Mouse (Mus musculus) forebrain, embryonic 16.5 days (tissue): ENCODE results near the gene Lrmda. TPM values are rescaled to one million over a fixed set of nuclear protein-coding genes. Genes with fewer than 3 reads are reported as not detected.

ENCODE experiments used
- ATAC-seq: fragments of 200-750 bp; cut with Nextera tagmentation; 2 replicates; pipeline ENCODE4 v1.8.0; 2017; ENCODE audit warnings: mild to moderate bottlenecking, moderate library complexity
- H3K27ac ChIP-seq: fragments of 300-500 bp; sonication (generic); 2 replicates; pipeline ENCODE4 v1.5.1; 2014; ENCODE audit warnings: low read length, control low read depth
- H3K27me3 ChIP-seq: fragments of 300-500 bp; sonication (generic); replicated peaks from 2 replicates; pipeline ENCODE4 v1.6.1; 2014; ENCODE audit warnings: low read length; ENCODE audit not compliant: control insufficient read depth, insufficient read depth
- H3K36me3 ChIP-seq: fragments of 300-500 bp; sonication (generic); 2 replicates; pipeline ENCODE4 v1.6.1; 2014; ENCODE audit not compliant: control insufficient read depth, insufficient read depth
- H3K4me1 ChIP-seq: fragments of 300-500 bp; sonication (generic); replicated peaks from 2 replicates; pipeline ENCODE4 v1.6.1; 2014; ENCODE audit warnings: low read length; ENCODE audit not compliant: control insufficient read depth, insufficient read depth
- H3K4me2 ChIP-seq: fragments of 300-500 bp; sonication (generic); 2 replicates; pipeline ENCODE4 v1.6.1; 2014; ENCODE audit warnings: mild to moderate bottlenecking, low read length, control low read depth
- H3K4me3 ChIP-seq: fragments of 300-500 bp; sonication (generic); replicated peaks from 2 replicates; pipeline ENCODE4 v1.5.1; 2014; ENCODE audit warnings: mild to moderate bottlenecking, low read length, control low read depth
- H3K9ac ChIP-seq: fragments of 300-500 bp; sonication (generic); replicated peaks from 2 replicates; pipeline ENCODE4 v1.6.1; 2014; ENCODE audit warnings: low read depth, low read length, control low read depth
- H3K9me3 ChIP-seq: fragments of 300-500 bp; sonication (generic); 2 replicates; pipeline ENCODE4 v1.6.1; 2016; ENCODE audit warnings: low read length; ENCODE audit not compliant: control insufficient read depth
- WGBS: fragments of 180-500 bp; shearing (Covaris S2); extraction: QIAGEN DNeasy Blood & Tissue Kit; methylation state at CpG from one replicate; pipeline ENCODE4 v1.1.7; 2014; 5-methylcytosine and 5-hydroxymethylcytosine counted together
- polyA plus RNA-seq: library from polyadenylated mRNA; unstranded; fragments of >200 nt; fragmentation: Nextera tagmentation; extraction: Ambion mirVana; gene quantifications from 2 replicates; pipeline ENCODE4 v1.2.1, GENCODE M21; 2015

The Lrmda gene
- polyA plus RNA-seq, 1 experiment from 2014 or later: not detected

- ATAC-seq: no peak
- H3K9me3 ChIP-seq: no peaks in the 10 kb centered on the region
- no peaks in the 10 kb centered on the region for H3K36me3 ChIP-seq
- peaks cover 24% of the 10 kb centered on the region for H3K27me3 ChIP-seq
- H3K4me1 ChIP-seq: peaks cover 17% of the 10 kb centered on the region
- no peak overlapping the region for H3K27ac ChIP-seq
- WGBS: 93% methylated on average over 5 of the region's 5 CpGs
- H3K9ac ChIP-seq: no peak overlapping the region
- H3K4me3 ChIP-seq: no peak overlapping the region
- no peak overlapping the region for H3K4me2 ChIP-seq
Observed at GRCm38 (mm10) chr14:22747816-22748215, 728.3 kb downstream of the Lrmda start.

DNA sequence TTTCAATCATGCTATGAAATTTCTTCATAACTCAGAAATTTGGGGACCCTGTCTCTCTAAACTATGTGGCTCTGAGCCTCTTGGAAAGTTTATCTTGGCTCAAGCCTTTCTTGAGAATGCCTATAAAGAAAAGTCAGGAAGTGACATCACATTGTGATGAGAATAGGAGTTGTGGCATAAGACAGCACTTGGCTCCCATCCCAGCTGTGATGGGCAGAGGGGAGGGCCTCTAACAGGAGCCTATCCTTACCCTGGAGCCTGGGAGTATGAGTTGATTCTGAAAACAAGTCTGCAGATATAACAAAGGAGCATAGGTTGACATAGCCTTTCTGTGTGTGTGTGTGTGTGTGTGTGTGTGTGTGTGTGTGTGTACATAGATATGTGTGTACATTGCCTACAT, 730.9 kb downstream of the Lrmda start:
- ATAC-seq: no peak
- H3K4me3 ChIP-seq: no peak overlapping the region
- H3K9me3 ChIP-seq: no peaks in the 10 kb centered on the region
- no peak overlapping the region for H3K4me2 ChIP-seq
- H3K9ac ChIP-seq: no peak overlapping the region
- no peak overlapping the region for H3K27ac ChIP-seq
- peaks cover 8% of the 10 kb centered on the region for H3K4me1 ChIP-seq
- peaks cover 20% of the 10 kb centered on the region for H3K27me3 ChIP-seq
- no peaks in the 10 kb centered on the region for H3K36me3 ChIP-seq

DNA sequence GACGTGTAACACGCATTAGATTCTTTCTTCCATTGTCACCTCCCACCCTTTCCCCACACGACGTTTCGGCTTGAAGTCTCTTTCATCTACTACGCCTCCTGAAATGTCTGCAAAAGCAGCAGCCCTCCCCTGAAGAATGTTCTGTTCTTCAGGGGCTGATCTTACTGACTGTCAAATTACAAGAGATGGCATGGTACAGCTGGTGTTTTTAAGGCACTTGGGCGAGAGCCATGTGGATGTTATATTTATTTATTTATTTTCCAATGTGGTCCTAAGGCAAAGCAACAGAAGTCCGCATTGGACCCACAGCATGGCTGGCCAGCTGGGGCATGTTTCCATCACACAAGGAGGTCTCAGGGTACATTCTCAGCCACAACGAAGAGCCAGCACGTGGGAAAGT, 731.8 kb downstream of the Lrmda start:
- peaks cover 23% of the 10 kb centered on the region for H3K27me3 ChIP-seq
- 77% methylated on average over 10 of the region's 10 CpGs for WGBS
- no peak for ATAC-seq

DNA sequence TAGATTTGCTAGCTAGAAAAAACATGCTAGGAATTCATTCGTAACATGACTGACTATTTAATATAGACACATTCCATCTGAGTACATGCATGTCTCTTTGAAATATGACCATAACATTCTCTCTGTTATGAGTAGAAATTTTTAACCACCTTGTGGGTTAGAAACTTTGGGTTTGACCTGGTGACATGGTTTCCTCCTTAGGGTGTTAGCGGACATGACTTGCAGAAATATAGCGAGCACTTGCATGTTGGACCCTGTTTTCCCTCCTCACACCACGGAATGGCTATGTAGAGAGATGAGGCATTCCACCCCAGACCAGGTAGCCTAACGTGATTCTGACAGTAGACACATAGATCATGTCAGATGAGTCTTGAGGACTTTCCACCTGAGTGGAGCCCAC, 735.1 kb downstream of the Lrmda start:
- no peaks in the 10 kb centered on the region for H3K4me1 ChIP-seq

More for the DNA sequence above, 731.8 kb downstream of the Lrmda start:
- H3K4me2 ChIP-seq: no peak overlapping the region
- H3K27ac ChIP-seq: no peak overlapping the region
- H3K4me1 ChIP-seq: peaks cover 2% of the 10 kb centered on the region
- no peak overlapping the region for H3K4me3 ChIP-seq
- no peaks in the 10 kb centered on the region for H3K36me3 ChIP-seq
- H3K9me3 ChIP-seq: no peaks in the 10 kb centered on the region
- no peak overlapping the region for H3K9ac ChIP-seq

GRCm38 (mm10) chr14:22757493-22757892, 738.0 kb downstream of the Lrmda start:
- 0 out of 2 replicates have a peak, but pooled peaks cover 3% of the 10 kb centered on the region for H3K9me3 ChIP-seq
- H3K27ac ChIP-seq: no peak overlapping the region
- no peak for ATAC-seq
- no peaks in the 10 kb centered on the region for H3K4me1 ChIP-seq
- H3K36me3 ChIP-seq: no peaks in the 10 kb centered on the region
- 0 out of 2 replicates have a peak, but pooled peaks cover 16% of the 10 kb centered on the region for H3K27me3 ChIP-seq
- WGBS: 97% methylated on average over 3 of the region's 3 CpGs
- no peak overlapping the region for H3K4me2 ChIP-seq
- H3K9ac ChIP-seq: no peak overlapping the region
- H3K4me3 ChIP-seq: no peak overlapping the region

More for the DNA sequence above, 735.1 kb downstream of the Lrmda start:
- Histone ChIP-seq H3K9ac (no peak overlapping the region), H3K4me3 (no peak overlapping the region), H3K27ac (no peak overlapping the region), H3K36me3 (no peaks in the 10 kb centered on the region), H3K27me3 (peaks cover 21% of the 10 kb centered on the region; the same call in 1 of the 2 replicates), H3K9me3 (no peaks in the 10 kb centered on the region), H3K4me2 (no peak overlapping the region)
- 95% methylated on average over 5 of the region's 5 CpGs for WGBS
- ATAC-seq: no peak

GRCm38 (mm10) chr14:22759216-22759615, 739.7 kb downstream of the Lrmda start:
- Histone ChIP-seq H3K36me3 (no peaks in the 10 kb centered on the region), H3K4me1 (no peaks in the 10 kb centered on the region), H3K27ac (no peak overlapping the region), H3K4me2 (no peak overlapping the region), H3K27me3 (0 out of 2 replicates have a peak, but pooled peaks cover 10% of the 10 kb centered on the region), H3K4me3 (no peak overlapping the region), H3K9ac (no peak overlapping the region), H3K9me3 (0 out of 2 replicates have a peak, but pooled peaks cover 3% of the 10 kb centered on the region)
- ATAC-seq: no peak
- 26% methylated on average over 2 of the region's 2 CpGs for WGBS

GRCm38 (mm10) chr14:22759673-22760072, 740.2 kb downstream of the Lrmda start:
- H3K4me3 ChIP-seq: no peak overlapping the region
- ATAC-seq: no peak
- no peak overlapping the region for H3K4me2 ChIP-seq
- 0 out of 2 replicates have a peak, but pooled peaks cover 10% of the 10 kb centered on the region for H3K27me3 ChIP-seq
- no peak overlapping the region for H3K27ac ChIP-seq
- H3K4me1 ChIP-seq: no peaks in the 10 kb centered on the region
- no peaks in the 10 kb centered on the region for H3K36me3 ChIP-seq
- no peak overlapping the region for H3K9ac ChIP-seq
- 0 out of 2 replicates have a peak, but pooled peaks cover 3% of the 10 kb centered on the region for H3K9me3 ChIP-seq

- no peak overlapping the region for H3K4me2 ChIP-seq
- no peaks in the 10 kb centered on the region for H3K4me1 ChIP-seq
- H3K4me3 ChIP-seq: no peak overlapping the region
- H3K9me3 ChIP-seq: 0 out of 2 replicates have a peak, but pooled peaks cover 3% of the 10 kb centered on the region
- H3K9ac ChIP-seq: no peak overlapping the region
- ATAC-seq: no peak
- H3K27ac ChIP-seq: no peak overlapping the region
- WGBS: 55% methylated on average over 7 of the region's 7 CpGs
- no peaks in the 10 kb centered on the region for H3K36me3 ChIP-seq
- H3K27me3 ChIP-seq: 0 out of 2 replicates have a peak, but pooled peaks cover 10% of the 10 kb centered on the region
Observed at GRCm38 (mm10) chr14:22760241-22761039, 740.9 kb downstream of the Lrmda start.

GRCm38 (mm10) chr14:22781709-22782108, 762.2 kb downstream of the Lrmda start:
- H3K4me1 ChIP-seq: no peaks in the 10 kb centered on the region
- H3K27ac ChIP-seq: no peak overlapping the region
- no peaks in the 10 kb centered on the region for H3K36me3 ChIP-seq
- ATAC-seq: no peak
- no peak overlapping the region for H3K4me3 ChIP-seq
- H3K9me3 ChIP-seq: no peaks in the 10 kb centered on the region
- H3K9ac ChIP-seq: no peak overlapping the region
- H3K4me2 ChIP-seq: no peak overlapping the region
- no peaks in the 10 kb centered on the region for H3K27me3 ChIP-seq
- WGBS: 90% methylated on average over 2 of the region's 2 CpGs
